Mouse (Mus musculus) spleen, postnatal 36 days (tissue): ENCODE measurements around the gene Fli1.
A peak's percentile ranks its signal among the peaks of the same experiment; 100 is the strongest.

Source experiments
- DNase-seq, 2 experiments: peaks; one replicate each; pipeline ENCODE4 v3.0.0; 2022; ENCODE audit warnings: low spot score in 2 of 2, mixed read lengths in 1 of 2

Fli1 gene

DNA sequence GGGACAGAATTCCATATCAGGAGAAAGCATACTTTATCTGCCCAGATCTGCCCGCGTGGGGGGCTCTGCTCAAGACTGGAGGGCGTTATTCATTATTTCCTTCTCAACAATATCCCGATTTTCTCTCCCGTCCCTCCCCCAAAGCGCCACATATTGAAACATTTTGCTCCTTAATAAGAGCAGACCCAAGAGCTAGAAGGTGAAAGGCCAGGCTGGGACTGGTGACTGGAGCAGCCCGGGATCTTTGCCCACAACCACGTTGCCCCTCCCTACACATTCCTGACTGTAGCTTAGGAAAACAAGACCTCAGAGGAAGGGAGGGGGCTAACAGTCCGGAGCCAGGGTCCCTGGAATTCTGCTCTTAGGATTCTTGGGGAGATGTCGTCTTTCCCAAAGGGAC, 7.9 kb upstream of the Fli1 start:
- no peak for DNase-seq

DNA sequence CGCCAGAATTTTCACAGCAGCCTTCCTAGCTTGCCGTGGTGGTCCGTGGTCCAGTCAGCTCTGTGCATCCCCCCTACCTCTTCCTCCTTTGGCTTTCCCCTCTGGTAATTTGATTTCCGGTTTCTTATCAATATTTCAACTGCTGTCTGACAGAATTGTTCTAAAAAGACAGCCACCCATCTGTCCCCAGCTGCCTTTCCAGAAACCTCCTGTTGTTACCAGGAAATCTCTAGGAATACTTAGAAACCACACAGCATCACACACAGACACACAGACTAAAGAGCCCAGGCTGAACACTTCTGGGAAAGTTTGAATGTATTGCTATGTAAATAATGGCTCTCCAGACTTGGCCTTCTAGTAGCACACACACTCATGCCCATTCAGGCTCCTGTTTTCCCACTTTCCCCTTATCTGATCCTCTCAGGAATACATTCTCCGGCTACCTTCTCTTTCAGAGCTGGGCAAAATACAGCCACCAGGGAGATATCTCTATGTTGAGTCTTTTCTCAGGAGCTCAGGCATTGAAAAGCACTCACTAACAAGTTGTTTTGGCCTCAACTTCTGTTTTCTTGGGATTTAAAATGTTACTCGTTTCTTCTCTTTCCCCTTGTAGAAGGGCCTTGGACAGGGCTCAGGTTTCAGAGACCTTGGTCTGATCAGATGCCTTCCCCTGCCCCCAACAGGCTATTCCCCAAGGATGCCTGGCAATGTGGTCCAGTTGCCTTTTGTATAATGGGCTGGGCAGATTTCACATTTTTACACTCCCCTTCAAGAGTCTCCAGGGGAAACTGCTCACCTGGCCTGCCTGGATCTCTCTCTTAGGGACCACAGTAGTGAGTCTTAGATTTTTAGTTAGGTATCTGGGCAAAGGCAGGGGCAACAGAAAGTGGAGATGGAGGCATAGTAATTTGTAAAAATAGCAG, 7.1 kb upstream of the Fli1 start:
- DNase-seq, result no peak

DNA sequence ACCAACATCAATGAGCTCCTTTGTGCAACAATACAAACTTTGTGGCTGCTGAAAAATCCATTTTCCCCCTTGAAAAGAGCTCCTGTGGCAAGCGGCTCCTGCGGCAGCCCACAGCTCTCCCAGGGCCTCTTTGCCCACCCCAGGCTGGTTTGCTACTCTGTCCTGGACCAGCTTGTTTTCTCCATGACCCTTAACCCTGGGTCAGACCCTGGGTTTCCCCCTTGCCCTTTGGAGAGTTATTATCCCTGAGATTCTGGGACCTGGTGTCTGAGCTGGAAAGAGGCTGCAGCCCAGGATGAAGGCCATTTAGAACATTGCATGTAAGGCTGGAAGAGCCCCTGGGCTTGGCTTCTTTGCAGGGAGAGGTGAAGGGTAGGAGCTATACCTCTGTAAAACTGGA, 4.1 kb upstream of the Fli1 start:
- DNase-seq, result no peak

DNA sequence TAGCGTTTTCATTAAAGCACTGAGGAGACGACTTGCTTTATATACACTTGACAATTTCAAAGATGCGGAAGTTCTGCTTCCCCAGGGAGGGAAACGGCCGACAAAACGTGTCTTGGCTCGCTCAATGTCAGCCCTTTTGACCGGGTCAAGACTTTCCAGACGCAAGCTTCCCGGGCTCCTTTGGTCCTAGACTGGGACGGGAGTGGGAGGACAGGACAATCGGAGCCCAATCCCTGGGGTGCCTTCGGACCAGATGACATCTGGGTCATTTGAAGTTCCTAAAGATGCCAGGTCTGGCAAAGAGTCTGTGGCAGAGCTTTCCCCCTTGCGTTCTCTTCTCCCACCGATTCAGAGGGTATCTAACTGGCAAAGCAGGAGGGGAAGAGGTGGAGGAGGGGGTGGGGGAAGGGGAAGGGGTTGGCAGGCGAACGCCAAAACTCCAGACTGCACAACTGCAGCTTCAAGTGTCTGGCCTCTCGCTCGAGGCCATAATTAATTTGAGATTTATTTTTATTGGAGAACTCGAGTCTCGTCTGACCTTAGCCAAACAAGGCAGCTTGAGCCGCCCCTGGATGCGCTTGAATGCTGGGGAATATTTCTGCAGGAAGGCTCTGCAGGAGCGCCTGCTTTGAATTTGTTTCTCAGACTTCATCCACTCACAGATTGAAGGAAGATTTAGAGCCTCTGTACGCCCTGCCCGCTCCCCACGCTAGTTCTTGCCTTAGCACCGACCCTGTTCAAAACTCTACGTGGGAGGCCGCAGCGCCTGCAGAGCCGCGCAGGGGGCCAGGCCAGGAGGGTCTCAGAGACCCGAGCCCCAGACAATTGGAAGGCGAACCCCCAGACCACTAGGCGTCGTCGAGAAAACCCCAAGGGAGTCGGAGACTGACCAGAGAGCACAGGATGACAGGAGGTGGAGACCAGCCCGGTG, 2.3 kb upstream of the Fli1 start:
- peak; percentile 32 to 47 for DNase-seq

DNA sequence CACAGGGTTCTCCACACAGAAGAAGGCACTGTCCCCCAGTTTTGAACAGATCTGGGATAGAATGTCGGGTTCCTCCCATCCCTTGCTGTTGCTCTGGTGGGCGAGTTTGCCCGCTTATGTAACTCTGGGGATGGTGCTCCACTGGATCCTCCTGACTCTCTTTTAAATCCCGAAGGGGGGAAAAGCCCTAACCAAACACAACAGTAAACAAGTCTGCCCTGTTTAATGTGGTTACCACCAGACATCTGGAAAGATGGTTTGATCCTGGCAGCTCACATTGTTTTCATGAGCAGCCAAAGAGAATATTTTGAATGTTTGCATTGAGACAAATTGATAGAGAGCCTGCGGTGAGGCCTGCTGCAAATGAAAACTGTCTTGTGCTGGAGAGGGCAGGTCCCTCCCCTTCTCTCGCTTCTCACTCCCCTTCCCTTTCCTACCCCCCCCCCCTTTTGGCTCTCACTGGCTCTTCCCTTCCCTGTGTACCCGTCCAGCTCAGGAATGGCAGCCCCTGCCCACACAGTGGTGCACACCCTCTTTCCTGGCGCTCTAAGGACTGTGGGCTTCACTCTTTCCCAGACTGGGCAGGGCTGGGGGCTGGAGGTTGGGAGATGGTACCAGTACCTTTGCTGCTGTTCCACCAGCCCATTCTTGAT, 1.4 kb upstream of the Fli1 start:
- DNase-seq, result no peak

DNA sequence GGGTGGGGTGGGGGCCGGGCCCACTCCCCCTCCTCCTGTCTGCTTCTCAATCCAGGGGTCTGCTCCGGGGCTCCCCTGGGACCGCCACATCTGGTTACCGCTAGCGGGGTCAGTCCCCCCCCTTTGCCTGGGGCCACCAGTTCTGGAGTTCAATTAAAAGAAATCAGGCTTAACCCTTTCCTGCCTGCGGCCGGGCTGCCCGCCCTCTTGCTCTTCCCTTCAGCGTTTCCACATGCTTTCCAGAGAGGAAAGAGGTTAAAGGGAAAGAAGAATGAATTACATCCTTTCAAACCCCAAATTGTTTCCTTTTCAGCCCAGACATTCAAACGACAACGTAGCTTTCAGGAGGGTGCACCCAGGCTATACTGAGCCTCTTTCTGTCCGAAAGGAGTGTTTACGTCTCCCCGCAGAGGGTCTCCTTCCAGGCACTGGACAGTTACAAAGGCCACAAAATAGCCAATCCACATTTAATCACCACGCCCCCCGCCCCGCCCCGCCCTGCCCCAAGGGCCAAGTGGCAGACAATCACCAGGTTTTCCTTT, 450 bp upstream of the Fli1 start:
- no peak for DNase-seq

DNA sequence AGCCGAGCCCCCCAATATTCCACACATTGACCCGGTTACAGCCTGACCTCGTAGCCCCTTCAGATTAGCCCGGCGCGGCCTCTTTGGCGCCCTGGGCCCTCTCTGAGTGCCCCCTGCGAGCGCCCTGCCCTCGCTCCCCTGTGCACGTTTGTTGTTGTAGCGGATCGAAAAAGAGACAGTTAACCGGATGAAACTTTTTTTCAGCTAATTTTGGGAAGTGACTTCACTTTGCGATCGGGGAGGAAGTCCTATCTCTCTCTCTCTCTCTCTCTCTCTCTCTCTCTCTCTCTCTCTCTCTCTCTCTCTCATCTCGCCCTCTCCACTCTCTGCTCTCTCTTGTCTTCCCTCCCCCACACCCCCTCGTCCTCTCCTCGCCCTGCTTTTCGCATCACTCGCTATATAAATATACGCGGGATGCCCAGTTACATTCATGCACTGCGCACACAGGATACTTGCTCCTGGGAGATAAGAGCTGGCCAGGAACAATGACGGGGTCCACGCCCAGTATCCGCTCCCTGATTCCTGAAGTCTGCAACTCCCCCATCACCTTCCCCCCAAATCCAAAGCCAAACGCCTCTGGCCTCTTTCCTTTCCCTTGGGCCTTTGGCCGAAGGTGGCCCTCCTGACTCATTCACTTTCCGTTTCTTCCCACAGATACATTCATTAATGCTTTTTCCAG, 1.3 kb downstream of the Fli1 start:
- peak; percentile 68 to 76 for DNase-seq

DNA sequence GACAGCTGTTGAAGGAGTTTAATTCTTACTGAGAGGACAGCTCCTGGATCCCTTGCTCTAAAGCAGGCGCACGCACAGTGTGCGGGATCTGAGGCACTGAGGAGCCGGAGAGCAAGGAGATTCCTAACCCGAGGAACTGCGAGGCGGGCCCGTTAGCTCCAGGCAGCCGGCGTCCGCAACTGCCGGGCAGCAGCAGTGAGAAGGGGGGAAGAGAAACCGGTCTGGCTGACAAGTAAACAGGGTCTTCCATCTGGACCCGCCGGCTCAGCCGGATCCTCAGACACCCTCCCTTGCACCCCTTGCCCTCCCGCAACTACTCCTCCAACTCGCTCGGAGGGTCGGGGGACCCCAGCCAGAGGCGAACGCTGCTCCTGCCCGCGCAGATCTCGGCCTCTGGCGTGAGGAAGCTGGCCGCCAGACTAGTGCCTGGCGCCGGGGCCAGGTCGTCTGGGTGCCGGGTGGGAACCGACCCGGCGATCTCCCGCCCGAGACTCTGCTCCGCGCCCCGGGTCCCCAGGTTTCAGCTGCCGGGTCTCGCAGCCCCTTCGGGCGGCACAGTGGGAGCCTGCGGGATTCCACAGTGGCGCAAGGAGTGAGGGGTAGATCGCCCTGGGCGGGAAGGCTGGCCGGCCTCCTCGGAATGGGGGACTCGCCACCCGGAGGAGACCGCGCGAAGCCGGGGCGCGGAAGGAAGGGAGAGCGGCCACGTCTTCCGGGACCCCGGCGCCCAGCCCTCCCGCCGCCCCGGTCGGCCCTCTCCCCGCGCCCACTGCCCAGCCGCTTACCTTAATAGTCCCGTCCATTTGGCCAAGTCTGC, 2.0 kb downstream of the Fli1 start:
- peak in 1 of 2 experiments; percentile 43 for DNase-seq

DNA sequence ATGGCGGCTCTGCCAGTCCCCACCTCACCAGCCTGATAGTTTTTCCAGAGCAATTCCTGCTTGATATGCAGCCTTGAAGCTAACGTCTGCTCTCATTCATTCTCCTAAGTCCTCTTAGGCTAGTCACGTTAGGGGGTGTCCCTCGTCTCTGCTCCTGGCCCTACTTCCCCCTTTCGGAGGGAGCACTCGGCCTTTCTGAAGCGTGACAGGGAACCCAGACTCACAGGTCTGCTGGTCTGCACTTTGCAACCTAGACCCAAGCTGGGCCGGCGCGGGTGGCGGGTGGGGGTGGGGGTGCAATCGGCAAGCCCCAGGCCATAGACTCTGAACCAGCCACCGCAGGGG, 2.6 kb downstream of the Fli1 start:
- DNase-seq, result peak; percentile 88 to 90

DNA sequence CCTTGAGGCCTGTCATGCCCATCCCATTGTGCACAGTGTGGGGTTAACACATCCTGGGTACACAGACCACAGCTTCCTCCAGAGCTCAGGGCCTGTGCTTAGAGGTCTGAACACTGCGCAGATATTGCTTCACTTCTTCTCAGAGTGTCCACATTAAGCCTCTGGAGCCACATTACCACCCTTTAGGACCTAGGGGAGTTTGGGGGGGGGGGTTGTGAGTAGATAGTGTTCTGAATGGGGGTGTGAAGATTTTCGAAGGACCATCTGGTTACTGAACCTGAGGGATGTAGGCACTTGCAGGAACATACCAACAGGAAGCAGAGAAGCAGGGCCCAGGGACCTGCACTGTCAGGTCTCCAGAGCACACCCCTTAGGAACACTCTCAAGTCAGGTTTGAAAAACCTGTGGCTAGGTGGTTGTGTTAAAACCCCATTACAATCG, 3.3 kb downstream of the Fli1 start:
- DNase-seq, result peak; percentile 65

DNA sequence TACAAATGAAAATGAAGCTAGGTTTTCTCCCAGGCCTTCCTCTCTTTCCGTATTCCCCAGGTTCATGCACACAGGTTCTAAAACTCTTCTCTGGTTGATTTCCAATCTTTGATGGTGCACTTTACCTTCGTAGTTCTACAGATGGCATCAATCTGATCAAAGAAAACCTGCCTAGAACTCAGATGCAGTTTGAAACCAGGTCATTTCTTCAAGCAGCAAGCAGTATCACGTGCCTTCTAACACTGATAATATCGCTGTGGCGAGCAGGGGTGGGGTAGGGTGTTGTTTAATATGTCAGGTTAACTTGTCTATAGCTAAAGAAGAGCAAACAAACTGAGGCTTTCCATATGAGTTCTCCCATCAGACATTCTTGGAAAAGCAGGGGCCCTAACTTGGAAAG, 4.5 kb downstream of the Fli1 start:
- no peak for DNase-seq

DNA sequence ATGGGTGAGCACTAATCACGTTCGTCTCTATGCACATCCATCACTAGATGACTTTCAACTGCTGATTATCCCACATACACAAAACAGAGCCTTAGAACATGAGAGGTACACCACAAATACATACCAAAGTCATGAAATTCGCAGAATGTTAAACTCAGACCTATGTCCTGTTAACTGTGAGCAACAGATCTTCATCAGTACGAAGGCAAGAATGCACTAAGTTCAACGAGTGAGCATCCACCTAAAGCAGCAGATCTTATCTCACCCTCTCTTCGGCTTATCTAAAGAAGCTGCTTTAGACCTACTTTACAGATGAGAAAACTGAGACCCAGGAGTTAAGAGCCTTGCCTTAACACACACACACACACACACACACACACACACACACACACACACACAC, 5.0 kb downstream of the Fli1 start:
- no peak for DNase-seq

DNA sequence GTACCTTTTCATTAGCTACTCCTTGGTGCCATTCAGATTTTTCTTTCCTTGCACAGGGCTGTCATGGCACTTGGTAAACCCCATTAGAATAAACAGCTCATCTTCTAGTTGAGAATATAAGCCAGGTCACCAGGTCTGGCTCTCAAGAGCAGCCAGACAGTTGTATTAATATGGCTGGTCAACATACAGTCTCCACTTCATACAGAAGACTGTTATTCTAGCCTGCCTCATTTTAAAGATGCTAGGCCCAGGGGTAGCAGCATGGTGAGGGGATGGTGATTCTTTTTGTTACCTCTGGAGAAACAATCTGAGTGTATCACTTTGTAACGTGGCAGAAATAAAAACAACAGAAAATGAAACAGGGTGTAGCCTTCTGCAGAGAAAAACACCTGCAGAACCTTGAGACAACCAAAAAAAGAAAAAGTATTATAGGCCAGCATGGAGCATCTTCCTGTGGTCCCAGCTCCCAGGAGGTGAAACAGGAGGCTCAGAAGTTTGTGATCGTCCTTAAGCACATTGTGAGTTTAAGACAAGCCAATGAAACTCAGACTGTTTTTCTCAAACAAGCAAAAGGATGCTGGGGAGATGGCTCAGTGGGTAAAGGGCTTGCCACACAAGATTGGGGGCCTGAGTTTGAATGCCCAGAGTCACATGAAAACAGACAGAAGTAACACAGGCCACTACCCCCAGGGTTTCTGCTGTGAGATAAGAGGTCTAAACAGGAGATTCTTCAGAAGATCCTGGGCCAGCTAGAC, 7.3 kb downstream of the Fli1 start:
- no peak for DNase-seq

DNA sequence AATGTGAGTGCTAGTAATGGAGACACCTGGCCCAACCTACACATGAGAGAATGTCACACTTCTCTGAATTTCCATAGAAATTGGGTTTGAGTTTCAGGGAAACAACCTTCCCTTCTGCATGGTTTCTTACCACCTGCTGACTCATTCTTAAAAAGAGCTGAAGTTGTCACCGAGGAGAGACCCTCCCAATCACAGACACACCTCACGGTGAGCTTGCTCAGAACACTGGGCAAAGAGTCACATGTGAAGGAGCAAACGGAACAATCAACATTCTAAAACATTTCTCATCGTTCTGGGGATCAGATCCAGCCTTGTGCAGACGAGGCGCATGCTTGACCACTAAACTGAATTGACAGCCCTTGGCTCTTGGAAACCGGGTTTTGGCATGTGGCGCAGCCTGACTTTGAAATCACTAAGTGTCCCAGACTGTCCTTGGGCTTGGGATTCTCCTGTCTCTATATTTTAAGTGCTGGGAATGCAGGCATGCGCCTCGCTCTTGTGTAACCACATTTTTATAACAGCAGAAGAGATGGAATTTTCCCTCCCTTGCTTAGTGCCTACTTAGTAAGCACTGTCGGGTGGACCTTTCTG, 8.5 kb downstream of the Fli1 start:
- no peak for DNase-seq

DNA sequence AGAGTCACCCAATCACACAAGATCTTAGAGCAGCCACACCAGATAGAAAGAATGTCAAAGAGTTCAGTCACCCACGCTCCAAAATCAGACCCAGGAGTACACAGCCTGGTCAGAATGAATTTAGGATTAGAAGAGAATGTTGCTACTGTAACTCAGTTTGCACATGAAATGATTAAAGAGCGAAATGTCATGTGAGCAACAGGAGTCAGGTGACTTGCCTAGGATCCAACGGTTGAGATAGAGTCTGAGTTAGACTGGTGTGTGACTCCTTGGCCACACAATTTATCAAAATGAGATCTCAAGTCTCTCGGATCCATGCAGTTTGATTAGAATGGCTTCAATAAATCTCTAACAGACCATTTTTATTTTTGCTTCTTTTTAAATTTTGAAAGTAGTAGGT, 11.1 kb downstream of the Fli1 start:
- DNase-seq, result no peak

DNA sequence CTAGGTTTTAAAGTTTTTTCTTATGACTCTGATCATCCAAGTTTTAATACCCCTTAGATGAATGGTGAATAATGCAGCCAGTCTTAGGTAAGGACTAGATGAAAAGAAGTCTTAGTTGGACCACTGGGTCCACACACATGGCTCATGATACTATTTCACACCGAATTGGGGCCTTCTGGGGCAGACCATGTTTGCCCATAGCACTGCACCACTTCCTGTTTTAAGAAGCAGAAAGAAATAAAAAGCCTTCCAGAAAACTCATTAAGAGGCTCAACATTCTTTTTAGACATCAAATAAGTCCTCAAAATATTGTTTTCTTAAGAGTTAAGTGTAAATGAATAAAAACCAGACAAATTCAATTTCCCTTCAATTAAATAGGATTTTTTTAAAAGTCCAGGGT, 11.7 kb downstream of the Fli1 start:
- DNase-seq, result no peak

DNA sequence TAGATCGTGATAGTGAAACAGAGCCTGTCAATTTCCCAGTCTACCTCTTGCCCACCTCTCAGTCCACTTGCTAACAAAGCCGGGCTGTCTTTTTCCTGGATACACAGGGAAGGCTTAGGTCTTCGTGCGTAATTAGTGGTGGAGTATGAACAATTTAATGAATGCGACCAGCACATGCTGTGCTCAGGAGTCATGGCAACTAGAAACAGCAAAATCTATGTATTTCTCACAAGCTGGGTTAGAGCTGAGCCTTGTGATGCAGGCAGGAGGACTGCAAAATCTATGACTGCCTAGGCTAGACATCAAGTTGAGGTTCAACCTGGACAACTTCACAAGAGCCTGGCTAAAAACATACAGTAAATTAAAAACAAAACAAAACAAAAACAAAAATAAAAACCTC, 12.5 kb downstream of the Fli1 start:
- no peak for DNase-seq

DNA sequence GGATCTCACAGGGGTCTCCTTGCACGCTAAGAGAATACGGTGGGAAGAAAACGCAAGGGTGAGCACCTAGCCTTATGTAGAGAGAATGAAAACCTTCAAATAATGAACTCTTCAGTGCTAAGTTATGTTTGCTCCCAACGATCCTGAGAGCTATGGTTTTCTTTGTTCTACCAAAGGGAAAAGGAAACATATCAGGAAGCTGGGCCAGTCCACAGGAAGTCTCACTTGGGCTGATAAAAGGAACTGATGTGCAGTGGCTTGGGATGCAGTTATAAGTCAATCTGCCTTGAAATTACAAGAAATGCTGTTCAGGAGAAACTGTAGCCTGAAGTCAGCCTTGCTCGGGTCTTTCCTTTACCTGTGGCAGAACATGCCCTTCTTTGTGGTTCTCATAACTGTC, 13.1 kb downstream of the Fli1 start:
- DNase-seq, result no peak

DNA sequence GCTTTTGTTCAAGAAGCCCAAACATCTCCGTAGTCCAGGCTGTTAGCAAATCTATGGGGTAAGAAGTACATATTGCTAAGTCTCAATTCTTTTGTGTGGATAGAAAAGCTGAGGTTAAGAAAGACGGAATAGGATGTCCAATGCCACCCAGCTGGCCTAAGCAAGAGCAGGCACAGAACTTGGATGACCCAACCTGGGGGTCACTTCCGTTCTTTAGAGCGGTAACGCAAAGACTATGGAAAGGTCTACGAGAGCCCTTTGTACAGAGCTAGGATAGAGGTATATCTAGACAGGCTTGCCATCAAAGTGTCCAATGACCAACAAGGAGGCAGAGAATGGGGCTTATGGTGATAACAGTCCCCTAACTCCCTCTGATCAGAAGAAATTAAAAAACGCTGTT, 15.3 kb downstream of the Fli1 start:
- DNase-seq, result no peak
